Mouse (Mus musculus): ENCODE data around the gene Tbca.
A peak's percentile ranks its signal among the peaks of the same experiment; 100 is the strongest.

Gene Tbca

DNA sequence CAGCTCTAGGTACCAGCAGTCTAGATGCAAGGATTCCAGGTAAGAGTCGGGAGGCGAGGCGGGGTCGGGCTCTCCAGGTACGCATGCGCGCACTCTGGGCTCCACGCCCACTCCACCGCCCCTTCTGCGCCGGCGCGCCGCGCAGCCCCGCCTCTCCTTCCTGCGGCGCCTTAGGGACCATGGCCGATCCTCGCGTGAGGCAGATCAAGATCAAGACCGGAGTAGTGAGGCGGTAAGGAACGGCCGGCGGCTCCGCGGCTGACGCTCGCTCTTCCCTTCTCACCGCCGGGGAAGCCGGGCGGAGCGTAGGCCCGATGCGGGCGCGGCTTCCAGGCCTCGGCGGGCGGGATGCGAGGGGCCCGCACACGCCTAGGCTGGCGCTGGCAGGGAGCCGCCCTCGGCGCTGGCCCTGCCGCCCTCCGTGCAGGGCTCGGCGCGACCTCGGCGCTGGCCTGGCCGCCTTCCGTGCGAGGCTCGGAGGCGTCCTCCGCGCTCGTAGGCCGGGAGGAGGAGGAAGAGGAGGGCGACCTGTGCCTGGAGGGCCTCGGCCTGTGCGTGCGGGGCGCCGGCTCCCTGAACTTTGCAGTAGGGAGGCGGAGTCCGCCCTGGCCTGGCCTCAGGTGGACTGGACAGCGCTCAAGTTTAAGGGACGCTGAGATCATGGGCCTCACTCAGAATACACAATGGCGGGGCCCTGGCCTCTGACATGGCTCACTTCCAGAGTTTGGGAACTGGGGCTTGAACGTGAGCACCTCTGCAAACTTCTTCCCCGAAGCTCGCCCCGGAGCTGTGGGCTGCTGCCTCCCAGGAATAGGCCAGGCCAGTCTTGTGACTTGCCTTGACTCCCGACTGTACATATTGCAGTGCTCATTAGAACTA lies at the start of gene Tbca:
Gene Tbca, plus strand, starts transcription at position 140 of the 879 bp plus-strand sequence.
- peak; percentile 85 to 94 for DNase-seq (ENCODE audit: low spot score in 2 of 2)

DNA sequence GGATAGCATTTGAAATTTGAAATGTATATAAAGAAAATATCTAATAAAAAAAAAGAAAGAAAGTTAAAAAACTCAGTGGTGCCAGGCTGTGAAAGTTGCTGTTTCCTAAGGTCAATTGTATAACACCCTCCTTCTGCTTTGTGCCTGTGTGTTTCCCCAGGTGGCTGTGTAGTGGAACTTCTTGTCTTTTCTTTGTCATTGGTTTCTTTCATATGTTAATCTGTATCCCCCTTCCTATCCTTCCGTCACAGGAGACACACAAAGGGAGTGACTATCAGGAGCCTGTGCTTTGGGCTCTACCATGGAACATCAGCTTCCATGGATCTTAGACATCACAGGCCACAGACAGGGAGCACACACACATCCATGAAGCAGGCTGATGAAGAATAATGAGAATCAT lies 43.5 kb upstream of the Tbca start:
- DNase-seq (ENCODE audit: low spot score in 2 of 2), result no peak

DNA sequence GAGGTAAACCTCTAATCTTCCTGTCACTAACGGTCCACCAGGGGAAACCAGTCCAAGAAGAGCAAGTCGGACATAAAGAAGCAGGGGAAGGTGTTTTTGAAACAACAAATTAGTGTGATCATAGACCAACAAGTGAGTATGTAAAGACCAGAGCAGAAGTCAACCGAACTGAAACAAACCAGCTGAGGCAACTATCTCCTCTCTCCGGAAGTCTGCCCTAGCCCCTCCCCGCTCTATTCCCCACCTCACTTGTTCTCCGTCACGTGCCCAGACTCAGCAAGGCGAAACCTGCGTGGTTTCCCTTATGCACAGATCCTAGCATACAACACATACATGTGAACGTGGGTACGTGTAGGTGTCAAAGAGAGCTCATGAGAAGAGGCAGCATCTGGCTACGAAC lies 22.9 kb upstream of the Tbca start:
- DNase-seq (ENCODE audit: low spot score in 2 of 2), result no peak

DNA sequence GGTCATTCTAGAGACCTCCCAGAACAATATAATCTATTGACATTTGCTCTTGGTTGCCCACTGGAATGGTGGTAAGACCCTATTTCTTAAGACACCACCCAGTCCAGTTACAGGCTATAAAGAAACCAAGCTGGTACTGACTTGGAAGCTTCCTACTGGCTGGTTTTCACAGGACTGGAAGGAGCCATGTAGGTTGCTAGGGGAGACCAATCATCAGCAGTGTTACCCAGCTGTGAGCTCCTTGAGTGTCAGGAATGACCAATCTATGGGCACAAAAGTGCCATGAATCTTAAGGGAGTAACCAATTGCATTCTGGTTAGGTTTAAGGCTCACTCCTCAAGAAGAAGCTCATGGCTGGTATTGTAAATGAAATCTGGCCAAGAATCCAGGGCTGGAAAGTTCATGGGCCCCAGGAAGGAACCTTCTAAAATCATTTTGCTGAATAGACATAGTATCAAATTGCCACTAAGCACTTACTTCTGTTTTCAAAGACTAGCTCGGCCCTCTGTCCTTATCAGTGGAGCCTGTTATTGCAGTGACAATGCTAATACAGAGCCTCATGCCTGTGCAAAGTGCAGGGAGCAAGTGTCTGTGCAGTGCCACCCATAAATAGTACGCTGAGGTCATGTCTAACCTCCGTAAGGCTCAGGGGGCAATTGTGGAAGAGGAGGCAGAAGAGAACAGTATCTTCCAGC lies 20.1 kb upstream of the Tbca start:
- no peak for DNase-seq (ENCODE audit: low spot score in 2 of 2)

DNA sequence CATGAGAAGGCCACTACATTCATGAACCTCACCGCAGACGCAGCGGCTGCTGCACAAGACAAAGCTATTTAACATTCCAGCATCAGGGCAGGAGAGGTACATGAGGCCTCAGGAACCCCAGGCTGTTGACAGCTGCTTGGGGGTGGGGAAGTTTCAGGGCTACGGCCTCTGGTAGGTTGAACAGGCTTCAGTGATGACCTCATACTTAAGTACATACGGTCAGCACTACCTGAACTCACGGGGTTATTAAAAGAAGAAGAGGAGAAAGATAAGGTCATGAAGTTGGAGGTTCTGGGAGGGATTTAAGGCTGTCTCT lies 19.6 kb upstream of the Tbca start:
- no peak for DNase-seq (ENCODE audit: low spot score in 2 of 2)

DNA sequence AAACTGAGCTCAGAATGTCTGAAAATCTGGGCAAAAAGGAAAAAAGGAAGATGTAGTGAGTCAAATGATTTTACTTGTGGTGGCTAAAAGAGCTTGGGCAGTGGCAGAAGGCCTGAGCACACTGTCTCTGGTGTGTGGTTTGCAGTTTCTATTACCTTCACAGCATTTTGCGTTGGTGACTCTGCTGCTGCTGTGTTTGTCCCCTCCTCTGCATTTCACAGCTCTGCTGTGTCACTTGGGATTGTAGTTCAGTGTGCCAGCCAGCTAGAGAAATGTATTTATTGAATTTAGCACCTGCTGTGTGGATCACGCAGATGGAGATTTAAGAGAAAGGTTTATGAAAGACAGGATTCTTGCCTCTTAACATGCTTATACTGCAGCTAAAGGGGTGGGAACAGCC lies 1.8 kb upstream of the Tbca start:
- DNase-seq (ENCODE audit: low spot score in 2 of 2), result no peak

DNA sequence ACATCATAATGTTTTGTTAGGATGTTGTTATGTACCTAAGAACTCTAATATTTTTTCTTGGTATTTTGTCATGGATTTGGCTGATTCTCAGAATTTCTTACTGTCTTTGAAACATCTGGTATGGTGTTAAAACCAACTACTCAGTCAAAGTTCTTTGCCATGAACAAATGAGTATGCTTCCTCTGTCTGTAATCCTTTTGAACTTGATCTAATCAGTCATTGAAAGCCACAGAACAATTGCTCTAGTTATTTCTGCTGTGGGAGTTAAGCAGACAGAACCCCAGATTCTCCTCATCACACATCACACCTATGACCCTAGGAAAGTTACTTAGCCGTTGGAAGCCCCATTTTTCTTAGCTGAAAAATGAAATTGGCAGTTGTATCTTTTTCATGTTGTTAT lies 6.0 kb downstream of the Tbca start:
- no peak for DNase-seq (ENCODE audit: low spot score in 2 of 2)

DNA sequence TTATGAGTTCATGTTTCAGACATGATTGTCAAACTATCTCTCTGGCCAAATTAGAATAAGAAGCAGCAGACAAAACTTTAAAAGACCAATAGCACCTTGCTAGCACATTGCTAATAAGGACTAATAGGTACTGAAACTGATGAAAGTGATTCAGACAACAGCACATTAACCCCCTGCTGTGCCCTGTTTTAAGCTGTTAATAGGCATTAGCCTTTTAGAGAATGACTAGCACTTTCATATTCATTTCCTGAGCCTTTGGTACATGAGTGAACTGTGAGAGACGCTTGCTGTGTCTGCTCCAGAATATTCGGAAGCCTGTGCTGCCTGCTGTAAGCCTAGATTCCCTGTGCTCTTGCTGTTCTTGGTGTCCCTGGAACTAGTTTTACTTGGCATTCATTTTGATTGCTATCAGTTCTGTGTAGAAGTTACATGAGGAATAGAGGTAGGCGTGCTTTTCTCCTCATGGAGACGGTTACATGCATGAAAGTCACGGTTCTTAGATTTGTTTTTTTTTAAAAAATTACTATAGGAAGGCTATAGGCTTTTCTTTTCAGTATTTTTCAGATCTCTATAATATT lies 14.9 kb downstream of the Tbca start:
- DNase-seq (ENCODE audit: low spot score in 2 of 2), result no peak

DNA sequence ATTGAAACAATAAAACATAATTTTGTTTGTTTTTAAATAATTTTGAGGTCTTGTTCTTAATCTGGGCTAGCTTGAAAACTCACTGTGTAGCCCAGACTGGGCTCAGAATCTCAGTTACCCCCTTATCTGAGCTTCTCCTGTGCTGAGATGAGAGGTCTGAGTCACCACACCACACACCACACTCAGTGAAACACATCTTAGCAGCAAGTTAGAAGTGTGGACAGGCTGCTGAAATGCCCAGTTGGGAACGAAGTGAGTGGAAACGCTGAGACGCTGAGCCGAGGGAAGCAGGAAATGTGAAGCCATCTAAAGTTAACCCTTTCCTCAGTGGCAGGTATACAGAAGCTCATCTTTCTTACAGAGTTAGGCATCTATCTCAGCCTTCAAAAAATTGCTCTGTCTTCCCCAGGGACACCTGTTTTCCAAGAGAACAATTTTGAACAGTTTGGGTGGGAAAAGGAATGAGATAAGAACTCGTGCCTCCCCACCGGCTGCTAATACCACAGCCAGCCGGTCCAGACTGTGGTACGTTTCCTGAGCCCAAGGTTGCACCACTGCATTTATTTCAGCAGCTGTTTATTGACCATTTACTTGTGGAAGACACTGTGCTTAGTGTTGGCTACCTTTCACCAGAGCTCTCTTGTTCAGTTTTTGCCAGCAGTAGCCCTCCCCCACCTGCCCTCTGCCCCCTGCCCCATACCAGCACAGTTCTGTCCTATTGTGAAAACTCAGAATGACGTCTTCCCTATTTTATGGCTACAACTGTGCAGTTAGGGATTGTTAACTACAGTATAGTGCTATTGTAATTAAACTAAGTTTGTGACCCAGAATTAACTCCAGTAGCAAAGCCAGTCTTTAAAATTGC lies 17.8 kb downstream of the Tbca start:
- no peak for DNase-seq (ENCODE audit: low spot score in 2 of 2)

DNA sequence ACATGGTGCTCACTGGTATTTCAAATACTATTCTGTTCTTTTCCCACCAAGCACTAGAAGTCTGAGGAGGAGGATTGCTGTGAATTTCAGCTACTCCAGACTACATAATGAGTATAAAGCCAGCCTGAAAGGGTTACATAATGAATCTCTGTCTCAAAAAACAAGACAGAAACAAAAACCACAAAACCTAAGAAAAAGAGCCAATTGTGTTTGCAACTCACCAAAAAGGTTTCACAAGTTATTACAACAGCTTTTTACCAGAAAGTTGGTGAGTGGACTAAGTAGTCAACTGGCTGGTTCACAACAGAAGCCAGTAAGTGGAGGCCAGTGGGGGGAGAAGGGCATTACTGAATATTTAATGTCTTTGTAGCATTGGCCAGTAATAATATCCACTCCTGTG lies 19.9 kb downstream of the Tbca start:
- DNase-seq (ENCODE audit: low spot score in 2 of 2), result no peak

DNA sequence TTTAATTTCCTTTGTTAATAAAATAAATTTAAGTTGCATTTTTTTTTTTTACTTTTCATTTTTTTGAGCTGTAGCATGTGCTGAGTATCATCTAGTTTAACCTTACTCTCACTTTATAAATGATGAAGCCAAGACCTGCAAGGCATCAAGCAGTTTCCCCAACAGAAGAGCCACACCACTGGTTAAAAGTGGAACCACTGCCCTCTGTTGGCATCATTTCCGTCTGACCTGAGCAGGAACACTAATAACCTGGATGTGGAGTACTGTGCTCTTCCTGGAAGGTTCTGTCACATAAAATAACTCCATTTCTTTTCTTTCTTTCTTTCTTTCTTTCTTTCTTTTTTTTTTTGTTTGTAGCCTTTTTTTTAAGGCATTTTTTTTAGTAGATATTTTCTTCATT lies 21.0 kb downstream of the Tbca start:
- no peak for DNase-seq (ENCODE audit: low spot score in 2 of 2)

DNA sequence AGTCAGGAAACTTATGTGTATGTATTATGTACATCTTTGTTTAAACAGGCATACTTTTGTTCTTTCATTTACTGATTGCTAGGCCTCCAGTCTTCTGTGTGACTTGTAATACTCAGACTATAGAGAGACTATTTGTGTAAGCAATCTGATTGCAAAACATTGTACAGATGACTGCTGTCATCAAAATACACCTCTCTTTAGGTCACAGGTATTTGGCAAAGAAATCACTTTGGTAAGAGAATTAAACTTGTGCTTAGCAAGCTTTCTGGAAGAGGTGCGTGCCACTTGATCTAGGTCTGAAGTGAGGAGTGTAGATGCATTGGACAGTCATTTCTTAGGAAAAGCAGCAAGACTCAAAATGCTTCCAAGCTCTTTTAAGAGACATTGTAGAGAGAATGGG lies 22.7 kb downstream of the Tbca start:
- no peak for DNase-seq (ENCODE audit: low spot score in 2 of 2)

DNA sequence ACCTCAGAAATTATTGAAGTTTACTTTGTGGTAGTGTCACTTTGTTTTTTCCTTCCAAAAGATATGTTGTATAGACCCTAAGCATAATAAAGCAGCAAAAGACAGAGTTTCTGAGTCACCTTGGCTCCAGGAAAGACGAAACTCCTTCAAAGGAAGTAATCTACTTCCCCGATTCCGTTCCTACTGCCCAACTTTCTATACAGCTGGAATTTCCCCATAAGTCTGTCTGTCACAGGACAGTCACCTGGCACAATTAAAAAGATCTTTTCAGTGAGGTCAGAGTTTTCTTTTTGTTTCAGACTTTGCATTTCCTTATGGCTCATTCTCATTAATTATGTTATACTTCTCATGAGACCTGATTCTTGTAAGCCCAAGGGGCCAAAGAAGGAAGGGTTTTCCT lies 25.1 kb downstream of the Tbca start:
- no peak for DNase-seq (ENCODE audit: low spot score in 2 of 2)

DNA sequence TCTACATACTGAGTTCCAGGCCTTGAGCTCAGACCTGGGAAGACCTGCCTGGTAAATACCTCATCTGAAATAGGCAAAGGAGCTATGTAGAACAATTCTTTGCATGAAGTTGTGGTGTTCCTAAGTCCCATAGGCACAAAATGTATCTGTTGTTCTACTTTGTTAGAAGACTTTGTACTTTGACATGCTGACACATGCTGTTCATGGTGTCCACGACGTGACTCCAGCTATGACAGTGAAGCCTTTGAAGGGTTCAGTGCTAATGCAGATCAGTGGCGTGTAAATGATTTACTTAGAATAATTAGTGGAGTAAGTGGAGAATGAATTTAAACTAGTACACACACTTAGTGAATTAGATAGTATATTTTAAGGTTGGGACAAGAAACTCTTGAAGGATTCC lies 31.8 kb downstream of the Tbca start:
- DNase-seq (ENCODE audit: low spot score in 2 of 2), result no peak

DNA sequence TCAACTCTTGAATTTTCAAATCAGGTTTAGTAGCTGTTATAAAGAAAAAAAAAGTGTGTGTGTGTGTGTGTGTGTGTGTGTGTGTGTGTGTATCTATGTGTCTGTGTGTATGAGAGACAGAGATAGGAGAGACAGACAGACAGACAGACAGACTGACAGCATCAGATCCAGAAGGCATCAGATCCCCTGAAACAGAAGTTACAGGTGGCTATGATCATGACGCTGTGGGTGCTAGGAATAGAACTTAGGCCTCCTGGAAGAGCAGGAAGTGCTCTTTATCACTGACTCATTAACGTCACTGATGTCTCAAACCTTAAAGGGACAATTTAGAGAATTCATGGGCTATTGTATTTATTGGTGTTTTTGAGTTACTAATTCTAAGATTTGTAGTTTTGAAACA lies 32.2 kb downstream of the Tbca start:
- DNase-seq (ENCODE audit: low spot score in 2 of 2), result no peak

DNA sequence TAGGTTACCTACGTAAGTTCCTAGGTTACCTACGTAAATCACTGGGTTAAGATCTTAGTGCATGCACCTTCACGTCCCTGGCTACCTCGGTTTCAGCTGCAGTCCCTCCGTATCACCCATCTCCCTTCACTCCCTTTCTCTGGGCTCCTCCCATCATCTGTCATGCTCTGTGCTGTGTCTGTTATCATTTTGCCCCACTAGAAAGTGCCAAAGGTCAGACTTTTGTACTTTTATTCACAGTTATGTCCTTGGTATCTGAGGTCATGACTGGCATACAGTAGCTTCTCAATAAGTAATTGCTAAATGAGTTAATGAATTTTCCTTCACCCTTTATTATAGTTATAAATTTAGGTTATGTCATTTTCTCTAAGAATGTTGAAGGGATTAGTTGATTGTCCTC lies 37.7 kb downstream of the Tbca start:
- peak in 1 of 2 experiments; percentile 20 for DNase-seq (ENCODE audit: low spot score in 2 of 2)

DNA sequence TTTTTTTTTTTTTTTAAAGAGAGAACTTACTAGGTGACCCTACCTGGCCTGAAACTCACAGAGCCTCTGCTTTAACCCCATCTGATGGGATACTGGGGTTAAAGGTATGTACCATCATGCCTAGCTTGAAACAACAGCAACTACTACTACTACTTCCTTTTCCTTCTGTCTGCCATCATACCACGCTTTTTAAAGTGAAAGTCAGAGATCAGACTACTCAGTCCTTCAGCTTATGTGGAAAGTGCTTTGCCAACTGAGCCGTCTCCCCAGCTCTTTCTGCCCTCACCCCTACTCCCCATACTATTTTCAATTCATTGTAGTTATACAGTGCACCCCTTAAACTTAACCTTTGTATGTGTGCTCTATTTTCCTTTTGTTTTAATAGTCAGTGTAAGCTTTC lies 38.3 kb downstream of the Tbca start:
- DNase-seq (ENCODE audit: low spot score in 2 of 2), result no peak

DNA sequence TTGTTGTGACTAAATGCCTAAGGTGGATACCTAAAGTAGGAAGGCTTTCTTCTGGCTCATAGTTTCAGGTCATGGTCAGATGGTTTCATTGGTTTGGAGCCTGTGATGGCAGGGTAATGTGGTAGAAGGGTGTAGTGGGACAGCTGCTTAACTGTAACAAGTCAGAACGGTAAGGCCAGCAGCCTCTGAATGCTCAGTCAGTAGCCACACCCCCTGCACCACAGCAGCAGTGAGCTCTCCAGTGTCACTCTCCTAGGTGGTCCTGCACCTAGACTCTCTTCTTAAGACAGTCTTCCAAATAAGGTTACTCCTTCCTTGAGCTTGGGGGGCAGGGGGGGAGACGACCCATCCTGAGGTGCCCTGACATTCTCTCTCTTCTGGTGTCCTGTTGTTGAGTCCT lies 39.1 kb downstream of the Tbca start:
- DNase-seq (ENCODE audit: low spot score in 2 of 2), result peak in 1 of 2 experiments; percentile 38

DNA sequence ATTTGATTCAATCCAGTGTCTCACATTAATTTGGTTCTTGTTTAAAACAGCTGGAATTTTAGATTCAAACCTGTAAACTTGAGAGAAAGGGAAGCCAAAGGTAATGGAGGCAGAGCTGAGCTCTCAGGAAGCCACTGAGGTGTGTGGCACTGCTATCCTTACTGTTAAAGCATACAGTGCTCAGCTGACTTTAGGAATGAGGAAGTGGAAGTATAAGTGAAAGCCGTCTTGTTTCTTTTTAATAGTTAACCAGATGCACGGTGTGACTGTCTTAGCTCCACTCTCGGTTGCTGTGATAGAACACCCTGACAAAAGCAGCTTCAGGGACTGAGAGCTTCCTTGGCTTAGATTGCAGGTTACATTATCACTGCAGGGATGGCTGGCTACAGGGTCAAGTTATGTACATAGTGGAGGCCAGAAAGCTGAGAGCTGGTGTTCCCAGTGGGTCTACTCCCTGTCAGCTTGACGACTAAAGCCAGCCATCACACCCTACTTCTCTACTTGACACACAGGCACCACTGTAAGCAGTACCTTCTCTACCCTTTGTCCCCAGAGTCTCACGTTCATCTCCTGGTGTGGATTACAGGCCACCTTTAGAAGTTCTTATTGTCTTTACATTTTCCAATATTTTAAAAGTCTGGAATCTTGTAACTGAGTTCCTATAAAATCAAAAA lies 49.5 kb downstream of the Tbca start:
- DNase-seq (ENCODE audit: low spot score in 2 of 2), result peak in 1 of 2 experiments; percentile 35

DNA sequence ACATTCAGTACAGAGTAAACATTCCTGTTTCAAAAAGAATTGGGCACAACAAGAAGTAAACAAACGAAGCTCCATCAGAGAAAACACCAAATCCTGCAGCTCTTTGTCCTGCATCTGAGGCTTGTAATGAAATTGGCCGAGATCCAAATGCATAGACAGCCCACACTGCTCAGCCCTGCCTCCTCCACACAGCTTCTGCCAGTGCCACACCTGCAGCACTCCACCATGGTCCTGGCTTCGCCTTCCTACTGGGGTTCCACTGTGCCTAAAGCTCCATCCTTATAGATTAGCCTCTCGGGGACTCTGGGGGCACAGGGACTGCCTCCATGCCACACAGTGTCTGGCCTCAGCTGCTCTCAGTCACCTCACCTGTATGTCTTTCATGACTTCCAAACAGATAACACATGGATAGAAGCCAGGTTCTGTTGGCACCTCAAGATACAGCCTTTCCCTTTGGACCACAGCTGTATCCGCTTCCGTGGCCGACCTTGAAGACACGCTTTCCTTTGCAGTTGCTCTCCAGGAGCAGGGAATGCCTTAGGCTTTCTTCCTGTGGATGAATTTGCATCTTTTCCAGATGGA lies 50.1 kb downstream of the Tbca start:
- DNase-seq (ENCODE audit: low spot score in 2 of 2), result peak in 1 of 2 experiments; percentile 44

DNA sequence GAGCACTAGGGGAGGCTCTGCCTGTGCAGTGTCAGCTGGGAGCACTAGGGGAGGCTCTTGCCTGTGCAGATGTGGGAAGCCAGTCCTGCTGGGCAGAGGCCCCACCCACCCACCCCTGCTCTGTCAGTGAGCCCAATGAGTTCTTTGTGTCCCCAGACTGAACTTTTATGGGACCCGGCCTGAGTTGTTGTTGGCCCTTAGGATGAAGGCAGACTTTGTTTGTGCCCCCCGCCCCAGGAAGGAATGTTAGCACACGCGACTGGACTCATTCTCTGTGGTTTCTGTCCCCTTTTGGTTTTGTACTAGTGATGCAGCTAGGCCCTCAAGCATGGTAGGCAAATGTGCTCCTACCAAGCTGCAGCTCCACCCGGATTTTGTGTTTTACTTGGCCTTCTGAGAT lies 54.5 kb downstream of the Tbca start:
- DNase-seq (ENCODE audit: low spot score in 2 of 2), result no peak

Data from spleen, postnatal 4 days (tissue).